Mouse (Mus musculus) small intestine, adult 2 months (tissue): ENCODE results near the gene Clpsl2. TPM values are rescaled to one million over a fixed set of nuclear protein-coding genes. Genes with fewer than 3 reads are reported as not detected.

Experiments used
- H3K27ac ChIP-seq: fragments of 200-500 bp; 2 replicates; pipeline ENCODE4 v1.5.1; 2012; ENCODE audit warnings: low read depth, low read length, control low read depth, inconsistent platforms; ENCODE audit not compliant: insufficient read depth
- H3K27me3 ChIP-seq: fragments of 200-500 bp; 2 replicates; pipeline ENCODE4 v1.6.1; 2012; ENCODE audit warnings: mild to moderate bottlenecking, moderate library complexity, low read length, inconsistent platforms; ENCODE audit not compliant: control insufficient read depth, insufficient read depth
- H3K36me3 ChIP-seq: fragments of 200-500 bp; 2 replicates; pipeline ENCODE4 v1.6.1; 2012; ENCODE audit warnings: mild to moderate bottlenecking, low read length, control low read depth, inconsistent platforms; ENCODE audit not compliant: control insufficient read depth, insufficient read depth
- H3K4me1 ChIP-seq: fragments of 200-500 bp; 2 replicates; pipeline ENCODE4 v1.6.1; 2012; ENCODE audit warnings: low read length, inconsistent platforms, mixed read lengths; ENCODE audit not compliant: control insufficient read depth, insufficient read depth, insufficient read length
- H3K4me3 ChIP-seq: fragments of 200-500 bp; 2 replicates; pipeline ENCODE4 v1.5.1; 2012; ENCODE audit warnings: low read depth, mild to moderate bottlenecking, control low read depth, inconsistent platforms, low read length, moderate library complexity
- CTCF ChIP-seq: fragments of 200-500 bp; IDR thresholded peaks from 2 replicates; pipeline ENCODE4 v1.5.1; 2012; ENCODE audit warnings: low read depth, mild to moderate bottlenecking, control low read depth, inconsistent platforms, low read length, moderate library complexity, mixed read lengths; ENCODE audit not compliant: insufficient replicate concordance, insufficient read length; ENCODE audit errors: extremely low read depth
- POLR2A ChIP-seq: fragments of 200-500 bp; IDR thresholded peaks from 2 replicates; pipeline ENCODE4 v1.6.1; 2012; ENCODE audit warnings: low read depth, mild to moderate bottlenecking, control low read depth, inconsistent platforms, low read length, moderate library complexity
- WGBS: fragments of 180-500 bp; shearing (Covaris S2); methylation state at CpG from one replicate; pipeline ENCODE4 v1.1.7; 2018; 5-methylcytosine and 5-hydroxymethylcytosine counted together
- polyA plus RNA-seq: library from polyadenylated mRNA; depleted of rRNA; stranded (reverse); fragments of >200 nt; gene quantifications from 2 replicates; pipeline ENCODE4 v1.2.3, GENCODE M21; 2012; rRNA removed

Gene Clpsl2
- polyA plus RNA-seq, 1 experiment = not detected

DNA sequence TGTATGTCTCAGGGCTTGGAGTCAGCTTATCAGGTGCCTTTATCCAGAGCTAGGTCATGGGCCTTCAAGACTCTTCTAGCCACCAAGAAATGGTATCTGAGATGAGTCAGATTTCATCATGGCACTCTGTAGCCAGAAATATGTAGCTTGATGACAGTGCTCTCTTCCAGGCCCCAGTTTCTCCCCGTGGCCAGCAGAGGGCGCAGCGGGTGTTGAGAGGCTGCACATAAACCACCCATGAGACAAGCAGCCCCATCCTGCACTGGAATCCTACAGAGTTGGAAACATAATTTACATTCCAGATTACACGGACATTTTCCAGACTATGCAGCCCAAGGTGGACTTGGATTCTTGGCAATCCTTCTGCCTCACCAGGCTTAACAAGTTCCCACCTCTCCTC is 43.8 kb downstream of the Clpsl2 start:
- 11% methylated on average over 4 of the region's 4 CpGs for WGBS
- H3K36me3 ChIP-seq = peaks cover 74% of the 10 kb centered on the region
- no peaks in the 10 kb centered on the region for H3K27me3 ChIP-seq
- H3K4me1 ChIP-seq = no peaks in the 10 kb centered on the region
- TF ChIP-seq CTCF = peak; percentile 82; the same call in 1 of the 2 replicates
- no peak for TF ChIP-seq POLR2A
- H3K4me3 ChIP-seq = no peak overlapping the region
- no peak overlapping the region for H3K27ac ChIP-seq

DNA sequence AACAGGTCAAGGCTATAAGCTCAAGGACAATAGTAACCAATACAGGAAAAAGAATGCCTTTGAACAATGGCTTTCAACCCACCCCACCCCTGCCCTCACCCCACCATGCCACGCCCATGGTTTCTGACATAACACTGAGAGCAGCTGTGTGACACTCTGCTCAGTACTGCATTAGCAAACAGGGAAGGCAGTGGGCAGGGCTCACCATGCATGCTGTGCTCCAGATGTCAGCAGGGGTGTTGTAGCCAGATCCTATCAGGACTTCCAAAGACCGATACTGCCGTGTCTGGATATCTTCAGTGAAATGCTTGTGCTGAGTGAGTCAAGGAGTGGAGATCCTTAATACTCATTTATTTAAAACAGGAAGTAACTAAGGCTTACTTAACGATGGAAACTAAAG is 44.8 kb downstream of the Clpsl2 start:
- WGBS = 59% methylated on average over 4 of the region's 4 CpGs
- H3K4me1 ChIP-seq = no peaks in the 10 kb centered on the region
- peaks cover 70% of the 10 kb centered on the region for H3K36me3 ChIP-seq
- no peaks in the 10 kb centered on the region for H3K27me3 ChIP-seq
- TF ChIP-seq CTCF = no peak
- no peak for TF ChIP-seq POLR2A
- no peak overlapping the region for H3K4me3 ChIP-seq
- H3K27ac ChIP-seq = no peak overlapping the region

DNA sequence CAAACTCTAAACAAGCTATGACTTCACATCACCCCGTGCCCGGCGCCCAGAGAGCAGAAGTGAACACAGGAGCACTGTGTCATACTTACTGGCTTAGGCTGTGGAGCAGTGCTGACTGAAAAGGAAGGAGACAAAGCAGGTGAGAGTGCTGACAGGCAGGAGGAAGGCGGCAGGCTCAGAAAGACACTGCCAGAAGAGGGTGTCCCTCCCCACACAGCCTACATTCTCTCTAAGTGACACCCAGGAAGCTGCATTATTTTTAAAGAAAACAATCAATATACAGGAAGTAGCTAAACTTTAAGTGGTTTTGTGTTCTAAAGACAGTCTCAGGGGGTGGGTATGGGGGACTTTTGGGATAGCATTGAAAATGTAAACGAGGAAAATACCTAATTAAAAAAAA is 51.6 kb downstream of the Clpsl2 start:
- H3K4me3 ChIP-seq = no peak overlapping the region
- 86% methylated on average over 5 of the region's 5 CpGs for WGBS
- no peak overlapping the region for H3K27ac ChIP-seq
- peaks cover 78% of the 10 kb centered on the region for H3K36me3 ChIP-seq
- no peaks in the 10 kb centered on the region for H3K27me3 ChIP-seq
- no peak for TF ChIP-seq POLR2A
- TF ChIP-seq CTCF = no peak
- H3K4me1 ChIP-seq = no peaks in the 10 kb centered on the region

DNA sequence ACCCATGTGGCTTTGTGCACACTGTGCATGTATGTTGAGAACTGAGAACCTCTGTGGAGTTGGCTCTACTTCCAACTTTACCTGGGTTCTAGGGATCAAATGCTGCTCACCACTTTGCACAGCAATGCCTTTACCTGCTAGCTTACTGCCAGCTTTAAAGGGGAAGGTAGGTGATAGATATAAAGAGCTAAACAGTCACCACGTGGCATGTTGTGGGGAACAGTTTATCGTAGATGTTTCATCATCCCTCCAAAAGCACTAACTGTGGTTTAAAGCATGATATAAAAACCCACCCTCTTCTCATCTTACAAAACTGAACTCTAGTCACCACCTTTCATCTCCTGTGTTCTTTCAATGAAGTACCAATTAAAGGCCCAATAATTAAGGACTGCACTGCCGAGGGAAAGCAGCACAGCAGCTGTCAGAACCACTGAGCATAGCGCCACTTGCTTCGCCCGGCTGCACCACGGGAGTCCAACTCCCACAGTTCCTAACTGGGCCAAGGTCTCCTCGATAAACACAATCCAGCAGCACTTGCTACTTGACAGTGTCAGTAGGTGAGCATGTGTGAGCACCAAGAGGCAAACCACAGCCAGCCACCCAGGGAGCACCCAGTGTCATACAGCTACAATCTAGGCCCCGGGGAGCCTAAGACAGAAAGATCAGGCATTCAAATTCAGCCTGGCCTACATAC is 52.5 kb downstream of the Clpsl2 start:
- 77% methylated on average over 9 of the region's 9 CpGs for WGBS
- peaks cover 76% of the 10 kb centered on the region for H3K36me3 ChIP-seq
- no peak overlapping the region for H3K4me3 ChIP-seq
- H3K4me1 ChIP-seq = no peaks in the 10 kb centered on the region
- no peaks in the 10 kb centered on the region for H3K27me3 ChIP-seq
- H3K27ac ChIP-seq = no peak overlapping the region
- no peak for TF ChIP-seq CTCF
- no peak for TF ChIP-seq POLR2A

Other genes with a start within 250 kb of the Clpsl2 start
- 13.3 and 16.6 TPM in 2 replicates for gene Fance, start 235.9 kb upstream of the Clpsl2 start, polyA plus RNA-seq
- gene Rpl10a, start 220.9 kb upstream of the Clpsl2 start, polyA plus RNA-seq = 1,432 and 2,365 TPM in 2 replicates
- 25.2 and 36.7 TPM in 2 replicates for gene Tead3, start 198.6 kb upstream of the Clpsl2 start, polyA plus RNA-seq
- 0.34 TPM in 1 of 2 replicates, not detected in the other for gene Tulp1, start 184.2 kb upstream of the Clpsl2 start, polyA plus RNA-seq
- 4.0 and 10.6 TPM in 2 replicates for gene Fkbp5, start 31.9 kb upstream of the Clpsl2 start, polyA plus RNA-seq
- gene Armc12, start 18.6 kb upstream of the Clpsl2 start, polyA plus RNA-seq = not detected in 2 replicates
- 1,332 and 30,405 TPM in 2 replicates for gene Clps, start 11.4 kb downstream of the Clpsl2 start, polyA plus RNA-seq
- gene Lhfpl5, start 26.2 kb downstream of the Clpsl2 start, polyA plus RNA-seq = 0.66 and 1.0 TPM in 2 replicates
- gene Srpk1, start 73.3 kb downstream of the Clpsl2 start, polyA plus RNA-seq = 10.1 and 19.7 TPM in 2 replicates
- 0.08 and 0.14 TPM in 2 replicates for gene Slc26a8, start 140.8 kb downstream of the Clpsl2 start, polyA plus RNA-seq
- gene Mapk14, start 141.9 kb downstream of the Clpsl2 start, polyA plus RNA-seq = 30.8 and 47.8 TPM in 2 replicates
- gene AC170998.1, start 176.7 kb downstream of the Clpsl2 start, polyA plus RNA-seq = 0.19 and 0.55 TPM in 2 replicates
- 108 and 266 TPM in 2 replicates for gene Mapk13, start 219.9 kb downstream of the Clpsl2 start, polyA plus RNA-seq